Mouse (Mus musculus) kidney, adult 2 months (tissue): Measurements from ENCODE around the gene Otor.

Source experiments
- CTCF ChIP-seq: fragments of 200-500 bp; conservative IDR thresholded peaks from 2 replicates; pipeline ENCODE4 v1.5.1; 2011; ENCODE audit warnings: low read depth, mild to moderate bottlenecking, control low read depth, low read length, moderate library complexity, mixed read lengths; ENCODE audit not compliant: insufficient read depth, insufficient read length
- POLR2A ChIP-seq: fragments of 200-500 bp; IDR thresholded peaks from one replicate; pipeline ENCODE4 v1.6.1; 2011; ENCODE audit warnings: low read depth, low read length, control low read depth

- TF ChIP-seq CTCF: no peak
- TF ChIP-seq POLR2A: no peak
Observed at GRCm38 (mm10) chr2:143034350-143035085, 43.8 kb upstream of the Otor start.
